Mouse (Mus musculus): ENCODE results near the gene Gm11239. TPM values are rescaled to one million over a fixed set of nuclear protein-coding genes. Genes with fewer than 3 reads are reported as not detected.
"Not testable (repeated sequence)": the region's sequence is repeated elsewhere in the genome, so short reads cannot be mapped to it uniquely, and the experiment has no call there.

The Gm11239 gene
- not detected in 2 replicates for polyA plus RNA-seq (2016; fragmentation: Nextera tagmentation; extraction: Ambion mirVana)

GRCm38 (mm10) chr4:73668054-73668453 lies at the start of gene Gm11239:
TSS of gene Gm11239 (plus strand) at chr4:73668354.
- not testable (repeated sequence) for H3K27me3 ChIP-seq; H3K9ac ChIP-seq (replicated peaks); H3K4me2 ChIP-seq; ATAC-seq (ENCODE audit: insufficient number of reproducible peaks, insufficient read depth, low FRiP score, low TSS enrichment, low read depth); H3K4me1 ChIP-seq (replicated peaks); H3K4me3 ChIP-seq (replicated peaks); H3K27ac ChIP-seq; H3K9me3 ChIP-seq; H3K36me3 ChIP-seq
- WGBS: no CpG with 5 or more reads among the region's 4 CpGs

DNA sequence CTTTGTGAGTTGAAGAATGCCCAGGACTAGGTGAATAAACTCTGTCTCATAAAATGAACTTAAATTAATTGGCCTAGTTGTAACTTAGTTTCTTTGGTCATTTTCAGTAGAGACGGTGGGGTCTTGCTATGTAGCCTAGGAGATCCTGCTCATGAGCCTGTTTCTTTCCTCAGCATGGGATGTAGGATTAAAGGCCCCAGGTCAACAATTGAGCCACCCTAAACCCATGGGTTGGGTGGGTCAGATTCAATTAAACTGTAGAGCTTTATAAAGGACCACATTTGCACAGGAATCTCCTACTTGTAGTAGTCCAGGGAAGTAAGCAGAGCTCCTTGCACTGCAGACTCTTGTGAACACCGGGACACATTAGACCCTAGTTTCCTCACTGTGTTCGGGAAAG lies 45.5 kb upstream of the Gm11239 start, which contains the start of gene Gm11237:
TSS of gene Gm11237 (plus strand) at position 301 of the 400 bp plus-strand sequence.
- not testable (repeated sequence) for H3K4me3 ChIP-seq (replicated peaks); H3K27me3 ChIP-seq; H3K9ac ChIP-seq (replicated peaks); H3K9me3 ChIP-seq; H3K27ac ChIP-seq; ATAC-seq (ENCODE audit: insufficient number of reproducible peaks, insufficient read depth, low FRiP score, low TSS enrichment, low read depth); H3K36me3 ChIP-seq; H3K4me2 ChIP-seq; H3K4me1 ChIP-seq (replicated peaks)
- WGBS: no CpG with 5 or more reads among the region's 3 CpGs

DNA sequence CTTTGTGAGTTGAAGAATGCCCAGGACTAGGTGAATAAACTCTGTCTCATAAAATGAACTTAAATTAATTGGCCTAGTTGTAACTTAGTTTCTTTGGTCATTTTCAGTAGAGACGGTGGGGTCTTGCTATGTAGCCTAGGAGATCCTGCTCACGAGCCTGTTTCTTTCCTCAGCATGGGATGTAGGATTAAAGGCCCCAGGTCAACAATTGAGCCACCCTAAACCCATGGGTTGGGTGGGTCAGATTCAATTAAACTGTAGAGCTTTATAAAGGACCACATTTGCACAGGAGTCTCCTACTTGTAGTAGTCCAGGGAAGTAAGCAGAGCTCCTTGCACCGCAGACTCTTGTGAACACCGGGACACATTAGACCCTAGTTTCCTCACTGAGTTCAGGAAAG lies 30.3 kb upstream of the Gm11239 start, which contains the start of gene Gm11236:
TSS of gene Gm11236 (plus strand) at position 301 of the 400 bp plus-strand sequence.
- ATAC-seq (ENCODE audit: insufficient number of reproducible peaks, insufficient read depth, low FRiP score, low TSS enrichment, low read depth); H3K36me3 ChIP-seq; H3K4me1 ChIP-seq (replicated peaks); H3K9me3 ChIP-seq; H3K4me2 ChIP-seq; H3K27me3 ChIP-seq; H3K9ac ChIP-seq (replicated peaks); H3K4me3 ChIP-seq (replicated peaks); H3K27ac ChIP-seq: not testable (repeated sequence)
- no CpG with 5 or more reads among the region's 4 CpGs for WGBS

DNA sequence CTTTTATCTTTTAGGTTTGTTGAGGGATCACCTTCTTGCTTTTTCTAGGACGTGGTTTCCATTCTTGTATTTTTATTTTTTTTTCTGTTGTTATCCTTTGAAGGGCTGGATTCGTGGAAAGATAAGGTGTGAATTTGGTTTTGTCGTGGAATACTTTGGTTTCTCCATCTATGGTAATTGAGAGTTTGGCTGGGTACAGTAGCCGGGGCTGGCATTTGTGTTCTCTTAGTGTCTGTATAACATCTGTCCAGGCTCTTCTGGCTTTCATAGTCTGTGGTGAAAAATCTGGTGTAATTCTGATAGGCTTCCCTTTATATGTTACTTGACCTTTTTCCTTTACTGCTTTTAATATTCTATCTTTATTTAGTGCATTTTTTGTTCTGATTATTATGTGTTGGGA lies 6.3 kb upstream of the Gm11239 start:
- H3K4me1 ChIP-seq (replicated peaks); H3K27me3 ChIP-seq; H3K36me3 ChIP-seq; H3K9me3 ChIP-seq; H3K27ac ChIP-seq; H3K4me2 ChIP-seq; H3K4me3 ChIP-seq (replicated peaks); H3K9ac ChIP-seq (replicated peaks); ATAC-seq (ENCODE audit: insufficient number of reproducible peaks, insufficient read depth, low FRiP score, low TSS enrichment, low read depth): not testable (repeated sequence)
- WGBS: 83% methylated on average over 4 of the region's 4 CpGs

GRCm38 (mm10) chr4:73683216-73683615 lies 15.1 kb downstream of the Gm11239 start, which contains the start of gene Gm428:
TSS of gene Gm428 (plus strand) at chr4:73683516.
- not testable (repeated sequence) for H3K27ac ChIP-seq; H3K4me2 ChIP-seq; ATAC-seq (ENCODE audit: insufficient number of reproducible peaks, insufficient read depth, low FRiP score, low TSS enrichment, low read depth); H3K36me3 ChIP-seq; H3K4me3 ChIP-seq (replicated peaks); H3K4me1 ChIP-seq (replicated peaks); H3K9me3 ChIP-seq; H3K9ac ChIP-seq (replicated peaks); H3K27me3 ChIP-seq
- 94% methylated on average over 2 of the region's 4 CpGs for WGBS

GRCm38 (mm10) chr4:73718761-73719160 lies 50.6 kb downstream of the Gm11239 start:
- Histone ChIP-seq H3K27me3 (no peaks in the 10 kb centered on the region), H3K4me2 (no peak overlapping the region), H3K9ac (replicated peaks) (no peak overlapping the region), H3K4me1 (replicated peaks) (no peaks in the 10 kb centered on the region), H3K9me3 (no peaks in the 10 kb centered on the region), H3K36me3 (no peaks in the 10 kb centered on the region), H3K27ac (no peak overlapping the region), H3K4me3 (replicated peaks) (no peak overlapping the region)
- ATAC-seq (ENCODE audit: insufficient number of reproducible peaks, insufficient read depth, low FRiP score, low TSS enrichment, low read depth): no peak
- 89% methylated on average over 1 of the region's 1 CpGs for WGBS

GRCm38 (mm10) chr4:73719819-73720218 lies 51.7 kb downstream of the Gm11239 start:
- Histone ChIP-seq H3K4me3 (replicated peaks) (no peak overlapping the region), H3K4me1 (replicated peaks) (no peaks in the 10 kb centered on the region), H3K36me3 (no peaks in the 10 kb centered on the region), H3K9ac (replicated peaks) (no peak overlapping the region), H3K4me2 (no peak overlapping the region), H3K9me3 (no peaks in the 10 kb centered on the region), H3K27me3 (no peaks in the 10 kb centered on the region), H3K27ac (no peak overlapping the region)
- ATAC-seq (ENCODE audit: insufficient number of reproducible peaks, insufficient read depth, low FRiP score, low TSS enrichment, low read depth): no peak

Other genes starting within 250 kb of the Gm11239 start
- not detected in 2 replicates for gene Gm11238, start 60.5 kb upstream of the Gm11239 start, polyA plus RNA-seq (2016; fragmentation: Nextera tagmentation; extraction: Ambion mirVana)
- gene Gm11237, start 45.4 kb upstream of the Gm11239 start, polyA plus RNA-seq (2016; fragmentation: Nextera tagmentation; extraction: Ambion mirVana): not detected in 2 replicates
- gene Gm11236, start 30.2 kb upstream of the Gm11239 start, polyA plus RNA-seq (2016; fragmentation: Nextera tagmentation; extraction: Ambion mirVana): not detected in 2 replicates
- gene Gm428, start 15.2 kb downstream of the Gm11239 start, polyA plus RNA-seq (2016; fragmentation: Nextera tagmentation; extraction: Ambion mirVana): not detected in 2 replicates
- 1.4 and 1.5 TPM in 2 replicates for gene Rasef, start 122.6 kb downstream of the Gm11239 start, polyA plus RNA-seq (2016; fragmentation: Nextera tagmentation; extraction: Ambion mirVana)
- not detected in 2 replicates for gene Gm11758, start 207.9 kb downstream of the Gm11239 start, polyA plus RNA-seq (2016; fragmentation: Nextera tagmentation; extraction: Ambion mirVana)
- not detected in 2 replicates for gene Gm11757, start 222.8 kb downstream of the Gm11239 start, polyA plus RNA-seq (2016; fragmentation: Nextera tagmentation; extraction: Ambion mirVana)
- gene Gm13871, start 237.6 kb downstream of the Gm11239 start, polyA plus RNA-seq (2016; fragmentation: Nextera tagmentation; extraction: Ambion mirVana): not detected in 2 replicates

Measured in limb, embryonic 12.5 days (tissue).